Mouse (Mus musculus) heart, embryonic 14.5 days (tissue): ENCODE results near the gene Cachd1. TPM values are rescaled to one million over a fixed set of nuclear protein-coding genes. Genes with fewer than 3 reads are reported as not detected.

ENCODE experiments used
- ATAC-seq: fragments of 200-750 bp; cut with Nextera tagmentation; 2 replicates; pipeline ENCODE4 v1.8.0; 2017; ENCODE audit warnings: low read depth, moderate TSS enrichment; ENCODE audit not compliant: insufficient number of reproducible peaks, insufficient read depth, low FRiP score
- H3K27ac ChIP-seq, 2 experiments: fragments of 200-500 bp in 1 of 2; fragments of 300-500 bp in 1 of 2; sonication (generic) in 1 of 2; replicated peaks in 1 of 2; 2 replicates each; pipeline ENCODE4 v1.5.1; 2012 to 2014; ENCODE audit warnings: low read depth in 2 of 2, low read length in 2 of 2, control low read depth in 1 of 2, mild to moderate bottlenecking in 1 of 2, mixed read lengths in 1 of 2; ENCODE audit not compliant: control insufficient read depth in 1 of 2, insufficient read depth in 1 of 2
- H3K27me3 ChIP-seq: fragments of 300-500 bp; sonication (generic); 2 replicates; pipeline ENCODE4 v1.6.1; 2014; ENCODE audit warnings: mild to moderate bottlenecking, low read length, control low read depth; ENCODE audit not compliant: control insufficient read depth, insufficient read depth
- H3K36me3 ChIP-seq: fragments of 300-500 bp; sonication (generic); 2 replicates; pipeline ENCODE4 v1.6.1; 2014; ENCODE audit warnings: mild to moderate bottlenecking, control low read depth, low read length, mixed read lengths; ENCODE audit not compliant: control insufficient read depth, insufficient read depth
- H3K4me1 ChIP-seq, 2 experiments: fragments of 200-500 bp in 1 of 2; fragments of 300-500 bp in 1 of 2; sonication (generic) in 1 of 2; 2 replicates each; pipeline ENCODE4 v1.6.1; 2012 to 2014; ENCODE audit warnings: low read length in 2 of 2, control low read depth in 1 of 2, mixed read lengths in 1 of 2; ENCODE audit not compliant: control insufficient read depth in 2 of 2, insufficient read depth in 2 of 2
- H3K4me2 ChIP-seq: fragments of 300-500 bp; sonication (generic); 2 replicates; pipeline ENCODE4 v1.6.1; 2014; ENCODE audit warnings: mild to moderate bottlenecking, low read length
- H3K4me3 ChIP-seq, 2 experiments: fragments of 200-500 bp in 1 of 2; fragments of 300-500 bp in 1 of 2; sonication (generic) in 1 of 2; 2 replicates each; pipeline ENCODE4 v1.5.1; 2012 to 2014; ENCODE audit warnings: low read length in 2 of 2, mild to moderate bottlenecking in 2 of 2, control low read depth in 1 of 2, low read depth in 1 of 2, moderate library complexity in 1 of 2; ENCODE audit not compliant: control insufficient read depth in 1 of 2, insufficient read depth in 1 of 2
- H3K9ac ChIP-seq: fragments of 300-500 bp; sonication (generic); 2 replicates; pipeline ENCODE4 v1.6.1; 2014; ENCODE audit warnings: mild to moderate bottlenecking, low read length
- H3K9me3 ChIP-seq: fragments of 300-500 bp; sonication (generic); 2 replicates; pipeline ENCODE4 v1.6.1; 2016; ENCODE audit warnings: low read length, control low read depth; ENCODE audit not compliant: control insufficient read depth
- WGBS: fragments of 180-500 bp; shearing (Covaris S2); extraction: QIAGEN DNeasy Blood & Tissue Kit; methylation state at CpG from one replicate; pipeline ENCODE4 v1.1.7; 2014; 5-methylcytosine and 5-hydroxymethylcytosine counted together
- polyA plus RNA-seq: library from polyadenylated mRNA; unstranded; fragments of >200 nt; fragmentation: Nextera tagmentation; extraction: Ambion mirVana; gene quantifications from 2 replicates; pipeline ENCODE4 v1.2.1, GENCODE M21; 2014

Cachd1 gene
- polyA plus RNA-seq, 1 experiment from 2014 or later = 9.2 TPM

DNA sequence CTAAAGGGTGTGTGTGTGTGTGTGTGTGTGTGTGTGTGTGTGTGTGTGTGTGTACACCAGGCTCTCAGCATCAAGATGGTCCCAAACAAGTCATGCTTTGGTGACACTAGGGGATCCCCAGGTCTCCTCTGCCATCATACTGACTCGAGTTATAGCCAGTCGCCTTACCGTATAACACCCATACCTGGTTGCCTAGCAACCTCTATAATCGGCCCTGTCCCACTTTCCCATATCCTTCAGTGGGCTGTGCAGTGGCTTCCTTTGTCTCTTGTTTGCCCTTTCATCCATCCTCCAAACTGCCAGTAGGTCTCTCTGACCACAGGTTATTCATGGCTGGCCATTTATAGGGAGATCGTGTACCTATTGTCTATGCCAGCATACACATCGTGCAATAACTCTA is 224.6 kb downstream of the Cachd1 start:
- peaks cover 19% of the 10 kb centered on the region for H3K36me3 ChIP-seq
- 85% methylated on average over 6 of the region's 6 CpGs for WGBS
- H3K4me3 ChIP-seq = no peak overlapping the region
- no peak overlapping the region for H3K4me2 ChIP-seq
- H3K9ac ChIP-seq = no peak overlapping the region
- ATAC-seq = no peak
- no peak overlapping the region for H3K27ac ChIP-seq
- no peaks in the 10 kb centered on the region for H3K9me3 ChIP-seq
- H3K27me3 ChIP-seq = no peaks in the 10 kb centered on the region
- no peaks in the 10 kb centered on the region for H3K4me1 ChIP-seq

DNA sequence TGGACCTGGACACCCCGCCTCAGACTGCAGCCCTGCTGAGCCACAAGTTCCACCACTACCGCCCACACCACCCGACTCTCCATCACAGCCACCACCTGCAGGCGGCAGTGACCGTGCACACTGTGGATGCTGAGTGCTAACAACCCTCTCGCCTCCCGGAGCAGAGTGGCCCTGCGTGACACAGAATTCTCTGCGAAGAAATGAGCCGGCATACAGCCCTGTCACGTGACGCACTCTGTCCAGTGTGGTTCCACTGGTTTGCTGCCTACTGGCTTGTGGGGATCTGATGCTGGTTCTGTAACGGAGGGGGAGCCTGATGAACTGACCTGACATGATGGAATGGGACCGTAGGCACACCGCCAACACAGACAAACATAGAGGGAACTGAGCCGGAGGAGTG is 226.5 kb downstream of the Cachd1 start:
- H3K27me3 ChIP-seq = no peaks in the 10 kb centered on the region
- peaks cover 15% of the 10 kb centered on the region for H3K36me3 ChIP-seq
- 94% methylated on average over 16 of the region's 16 CpGs for WGBS
- H3K4me1 ChIP-seq = no peaks in the 10 kb centered on the region
- ATAC-seq = no peak
- no peak overlapping the region for H3K4me3 ChIP-seq
- no peaks in the 10 kb centered on the region for H3K9me3 ChIP-seq
- no peak overlapping the region for H3K27ac ChIP-seq
- no peak overlapping the region for H3K9ac ChIP-seq
- no peak overlapping the region for H3K4me2 ChIP-seq

DNA sequence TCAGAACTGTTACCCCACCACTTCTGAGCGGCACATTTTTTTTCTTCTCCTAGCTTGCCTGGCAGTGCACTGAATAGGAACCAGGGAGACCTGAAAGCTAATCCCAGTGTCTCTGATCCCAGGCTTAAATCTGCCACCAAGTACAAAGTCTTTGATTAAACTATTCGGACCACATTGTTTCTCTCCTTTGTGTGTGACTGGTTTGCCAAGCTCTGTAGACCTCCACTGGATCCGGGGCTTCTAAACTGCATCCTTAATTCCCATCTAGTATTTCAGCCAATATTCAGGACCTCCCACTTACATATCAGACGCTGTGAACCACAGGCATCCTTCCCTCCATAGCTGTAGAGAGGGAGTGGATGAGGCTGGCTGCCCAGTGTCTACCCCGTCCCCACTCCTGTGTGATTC is 231.9 kb downstream of the Cachd1 start:
- no peak overlapping the region for H3K4me3 ChIP-seq
- no peak for ATAC-seq
- H3K27me3 ChIP-seq = no peaks in the 10 kb centered on the region
- no peaks in the 10 kb centered on the region for H3K4me1 ChIP-seq
- WGBS = 80% methylated on average over 5 of the region's 5 CpGs
- H3K36me3 ChIP-seq = peaks cover 1% of the 10 kb centered on the region
- H3K9me3 ChIP-seq = no peaks in the 10 kb centered on the region
- H3K4me2 ChIP-seq = no peak overlapping the region
- H3K27ac ChIP-seq = no peak overlapping the region
- no peak overlapping the region for H3K9ac ChIP-seq

DNA sequence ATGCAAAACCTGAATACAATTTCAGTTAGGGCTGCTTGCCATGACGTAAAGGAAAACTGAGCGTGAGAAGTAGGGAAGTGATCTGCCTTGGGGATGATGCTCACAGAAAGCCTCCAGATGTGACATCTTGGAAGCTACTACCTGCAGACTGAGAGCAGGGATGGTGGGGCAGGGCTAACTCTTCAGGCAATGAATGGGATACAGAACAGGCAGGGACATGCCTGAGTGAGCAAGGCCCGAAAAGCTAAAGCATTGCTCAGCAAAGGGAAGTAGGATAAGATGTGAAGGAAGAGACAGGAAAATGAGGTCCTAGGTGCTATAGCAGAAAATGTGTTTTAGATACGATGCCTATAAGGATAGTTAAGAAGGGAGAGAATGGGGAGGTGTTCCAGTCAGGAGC is 232.6 kb downstream of the Cachd1 start:
- H3K4me1 ChIP-seq = no peaks in the 10 kb centered on the region
- H3K9me3 ChIP-seq = no peaks in the 10 kb centered on the region
- H3K4me2 ChIP-seq = no peak overlapping the region
- H3K27me3 ChIP-seq = no peaks in the 10 kb centered on the region
- 81% methylated on average over 4 of the region's 4 CpGs for WGBS
- no peak overlapping the region for H3K9ac ChIP-seq
- no peak overlapping the region for H3K27ac ChIP-seq
- no peak for ATAC-seq
- no peaks in the 10 kb centered on the region for H3K36me3 ChIP-seq
- H3K4me3 ChIP-seq = no peak overlapping the region

DNA sequence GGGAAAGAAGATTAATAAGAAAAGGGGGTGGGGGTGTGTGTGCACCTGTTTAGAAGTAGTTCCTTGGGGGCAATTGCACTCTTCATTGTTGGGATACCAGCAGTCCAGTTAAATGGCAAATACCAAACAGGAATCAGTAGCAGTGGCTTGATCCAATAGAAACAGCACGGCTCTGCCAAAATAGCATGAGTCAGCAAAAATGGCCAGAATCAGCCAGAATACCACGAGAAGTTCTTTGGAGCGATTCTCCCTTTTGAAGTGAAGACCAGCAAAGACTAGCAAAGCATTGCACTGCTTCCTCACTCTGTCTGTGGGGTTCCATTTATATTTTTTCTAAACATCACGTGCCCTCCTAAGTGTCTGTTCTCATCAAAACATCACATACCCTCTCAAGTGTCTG is 241.3 kb downstream of the Cachd1 start:
- WGBS = 85% methylated on average over 4 of the region's 4 CpGs
- Histone ChIP-seq H3K9ac (no peak overlapping the region), H3K4me3 (no peak overlapping the region), H3K4me2 (no peak overlapping the region), H3K9me3 (peaks cover 7% of the 10 kb centered on the region), H3K27me3 (no peaks in the 10 kb centered on the region), H3K36me3 (no peaks in the 10 kb centered on the region), H3K4me1 (no peaks in the 10 kb centered on the region), H3K27ac (no peak overlapping the region)
- no peak for ATAC-seq

DNA sequence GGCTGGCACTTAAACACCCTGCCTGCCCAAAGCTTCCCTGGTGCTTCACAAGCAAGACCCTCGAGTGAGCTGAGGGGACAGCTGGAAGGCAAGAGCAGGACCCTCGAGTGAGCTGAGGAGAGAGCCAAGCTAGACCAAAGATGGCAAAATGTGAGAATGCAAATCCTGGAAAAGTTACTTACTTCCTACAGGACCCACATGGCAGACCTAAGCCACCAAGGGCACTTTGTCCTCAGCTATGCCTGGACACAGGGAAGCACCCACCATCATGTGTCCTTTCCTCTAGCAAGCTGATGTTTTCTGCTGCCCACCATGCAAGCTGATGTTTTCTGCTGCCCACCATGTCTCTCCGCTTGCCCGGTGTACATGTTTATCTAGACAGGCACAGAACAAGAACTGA is 244.1 kb downstream of the Cachd1 start, which contains the start of gene Gm10577:
Gm10577 (minus strand) TSS at position 101 of the 400 bp plus-strand sequence.
- H3K9ac ChIP-seq = no peak within 1 kb of the TSS
- H3K27me3 ChIP-seq = no peaks in the 10 kb centered on the region
- H3K27ac ChIP-seq = no peak within 1 kb of the TSS
- no peaks in the 10 kb centered on the region for H3K4me1 ChIP-seq
- no peak within 1 kb of the TSS for H3K4me2 ChIP-seq
- no peak within 1 kb of the TSS for H3K4me3 ChIP-seq
- ATAC-seq = no peak
- 66% methylated on average over 4 of the region's 4 CpGs for WGBS
- no peaks in the 10 kb centered on the region for H3K36me3 ChIP-seq
- H3K9me3 ChIP-seq = peaks cover 10% of the 10 kb centered on the region

DNA sequence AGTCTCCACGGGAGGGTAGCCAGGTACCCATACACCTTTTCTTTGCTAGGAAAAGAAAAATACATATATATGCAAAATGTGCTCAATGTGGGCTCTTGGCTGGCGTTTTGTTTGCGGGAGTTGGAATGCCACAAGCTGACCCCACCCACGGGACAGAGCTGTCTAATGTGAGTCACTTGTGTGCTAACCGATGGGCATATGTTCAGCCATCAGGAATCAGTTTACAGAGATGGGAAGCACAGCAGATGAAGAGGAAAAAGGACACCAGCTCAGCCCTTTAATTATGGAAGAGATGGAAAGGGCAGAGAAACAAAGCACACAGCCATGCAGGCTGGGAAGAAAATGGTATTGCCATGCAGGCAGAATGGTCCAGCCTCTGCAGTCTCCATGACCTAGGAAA is 250.1 kb downstream of the Cachd1 start:
- Histone ChIP-seq H3K36me3 (no peaks in the 10 kb centered on the region), H3K27ac (no peak overlapping the region)
- 73% methylated on average over 5 of the region's 5 CpGs for WGBS

DNA sequence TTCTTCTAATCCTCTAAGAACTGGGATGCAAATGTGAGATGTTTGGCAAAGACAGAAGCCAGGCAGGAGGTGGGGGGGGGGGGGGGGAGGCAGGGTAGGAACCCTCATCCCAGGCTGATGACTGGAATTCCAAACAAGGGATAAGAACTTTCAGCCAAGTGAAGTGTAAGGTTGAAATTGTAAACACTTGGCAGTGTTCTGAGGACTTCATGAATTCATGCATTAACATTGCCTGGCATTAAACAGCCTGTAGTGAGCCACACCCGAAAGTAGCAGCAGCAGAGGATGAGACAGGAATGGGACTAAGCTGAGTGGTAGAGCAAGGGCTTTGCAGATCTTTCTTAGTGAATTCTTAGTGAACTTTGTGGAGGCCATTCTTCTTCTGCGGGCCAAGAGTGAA is 250.5 kb downstream of the Cachd1 start:
- peaks cover 5% of the 10 kb centered on the region for H3K9me3 ChIP-seq
- H3K27me3 ChIP-seq = no peaks in the 10 kb centered on the region
- no peak for ATAC-seq
- H3K4me3 ChIP-seq = no peak overlapping the region
- no peak overlapping the region for H3K27ac ChIP-seq
- no peak overlapping the region for H3K4me2 ChIP-seq
- H3K36me3 ChIP-seq = no peaks in the 10 kb centered on the region
- 75% methylated on average over 2 of the region's 2 CpGs for WGBS
- H3K9ac ChIP-seq = no peak overlapping the region
- H3K4me1 ChIP-seq = no peaks in the 10 kb centered on the region

More for the DNA sequence above, 250.1 kb downstream of the Cachd1 start:
- H3K4me3 ChIP-seq = no peak overlapping the region
- H3K27me3 ChIP-seq = no peaks in the 10 kb centered on the region
- no peak for ATAC-seq
- H3K9me3 ChIP-seq = peaks cover 5% of the 10 kb centered on the region
- no peaks in the 10 kb centered on the region for H3K4me1 ChIP-seq
- no peak overlapping the region for H3K9ac ChIP-seq
- H3K4me2 ChIP-seq = no peak overlapping the region
